Mouse (Mus musculus) cortical plate, adult 2 months (tissue): Measurements from ENCODE around the gene Mapt. TPM values are rescaled to one million over a fixed set of nuclear protein-coding genes. Genes with fewer than 3 reads are reported as not detected.
A peak's percentile ranks its signal among the peaks of the same experiment; 100 is the strongest.

Experiments
- H3K27ac ChIP-seq: fragments of 200-500 bp; 2 replicates; pipeline ENCODE4 v1.5.1; 2012; ENCODE audit warnings: low read length, control low read depth, inconsistent platforms; ENCODE audit not compliant: insufficient read depth
- H3K4me1 ChIP-seq: fragments of 200-500 bp; 2 replicates; pipeline ENCODE4 v1.6.1; 2011; ENCODE audit warnings: low read length; ENCODE audit not compliant: control insufficient read depth, insufficient read depth
- H3K4me3 ChIP-seq: fragments of 200-500 bp; 2 replicates; pipeline ENCODE4 v1.5.1; 2011; ENCODE audit warnings: mild to moderate bottlenecking, low read length, control low read depth; ENCODE audit not compliant: insufficient read depth
- CTCF ChIP-seq: fragments of 200-500 bp; IDR thresholded peaks from 2 replicates; pipeline ENCODE4 v1.5.1; 2011; ENCODE audit warnings: mild to moderate bottlenecking, control low read depth, low read length; ENCODE audit not compliant: insufficient read depth; ENCODE audit errors: extremely low read depth
- POLR2A ChIP-seq: fragments of 200-500 bp; IDR thresholded peaks from 2 replicates; pipeline ENCODE4 v1.6.1; 2011; ENCODE audit warnings: mild to moderate bottlenecking, low read length, control low read depth; ENCODE audit not compliant: insufficient read depth; ENCODE audit errors: extremely low read depth
- polyA plus RNA-seq: library from polyadenylated mRNA; depleted of rRNA; stranded (reverse); fragments of >200 nt; gene quantifications from 2 replicates; pipeline ENCODE4 v1.2.3, GENCODE M21; 2012

Mapt gene
- polyA plus RNA-seq, 1 experiment = 270 TPM

GRCm38 (mm10) chr11:104247141-104247717, 16.0 kb downstream of the Mapt start:
- H3K4me3 ChIP-seq = no peak overlapping the region
- H3K4me1 ChIP-seq = peaks cover 23% of the 10 kb centered on the region
- no peak overlapping the region for H3K27ac ChIP-seq
- TF ChIP-seq POLR2A = no peak
- no peak for TF ChIP-seq CTCF

- Histone ChIP-seq H3K27ac (no peak overlapping the region), H3K4me1 (peaks cover 23% of the 10 kb centered on the region), H3K4me3 (no peak overlapping the region)
- TF ChIP-seq POLR2A = no peak
- no peak for TF ChIP-seq CTCF
Measured at GRCm38 (mm10) chr11:104249420-104249819, 18.2 kb downstream of the Mapt start.

- Histone ChIP-seq H3K4me3 (no peak overlapping the region), H3K4me1 (peaks cover 27% of the 10 kb centered on the region), H3K27ac (no peak overlapping the region)
- TF ChIP-seq POLR2A = no peak
- TF ChIP-seq CTCF = no peak
Measured at GRCm38 (mm10) chr11:104251121-104251520, 19.9 kb downstream of the Mapt start.

GRCm38 (mm10) chr11:104252094-104252493, 20.9 kb downstream of the Mapt start:
- Histone ChIP-seq H3K4me3 (no peak overlapping the region), H3K27ac (peak overlapping the region; percentile 14; the same call in 1 of the 2 replicates), H3K4me1 (peaks cover 27% of the 10 kb centered on the region)
- TF ChIP-seq CTCF (no peak), POLR2A (no peak)

- H3K27ac ChIP-seq = peak overlapping the region; percentile 82; the same call in 1 of the 2 replicates
- H3K4me3 ChIP-seq = no peak overlapping the region
- no peak for TF ChIP-seq CTCF
- peak; percentile 41; the same call in 1 of the 2 replicates for TF ChIP-seq POLR2A
- peaks cover 23% of the 10 kb centered on the region for H3K4me1 ChIP-seq
Measured at GRCm38 (mm10) chr11:104254408-104255039, 23.3 kb downstream of the Mapt start.

GRCm38 (mm10) chr11:104256179-104256578, 25.0 kb downstream of the Mapt start:
- Histone ChIP-seq H3K4me3 (no peak overlapping the region), H3K27ac (peak overlapping the region; percentile 46; the same call in 1 of the 2 replicates), H3K4me1 (peaks cover 23% of the 10 kb centered on the region)
- TF ChIP-seq POLR2A = no peak

- TF ChIP-seq POLR2A (no peak), CTCF (no peak)
- no peak overlapping the region for H3K4me3 ChIP-seq
- peak overlapping the region; percentile 54; the same call in 1 of the 2 replicates for H3K27ac ChIP-seq
- peaks cover 18% of the 10 kb centered on the region for H3K4me1 ChIP-seq
Measured at GRCm38 (mm10) chr11:104258991-104259390, 27.8 kb downstream of the Mapt start.

- Histone ChIP-seq H3K4me3 (no peak overlapping the region), H3K27ac (no peak overlapping the region), H3K4me1 (peaks cover 20% of the 10 kb centered on the region)
- TF ChIP-seq POLR2A (no peak), CTCF (no peak)
Measured at GRCm38 (mm10) chr11:104264683-104265082, 33.5 kb downstream of the Mapt start.

GRCm38 (mm10) chr11:104265669-104266068, 34.5 kb downstream of the Mapt start:
- TF ChIP-seq CTCF (no peak), POLR2A (no peak)
- H3K27ac ChIP-seq = no peak overlapping the region

GRCm38 (mm10) chr11:104267380-104267779, 36.2 kb downstream of the Mapt start:
- no peak for TF ChIP-seq CTCF
- Histone ChIP-seq H3K4me3 (no peak overlapping the region), H3K27ac (peak overlapping the region; percentile 41), H3K4me1 (peaks cover 25% of the 10 kb centered on the region)

More at GRCm38 (mm10) chr11:104265669-104266068, 34.5 kb downstream of the Mapt start:
- Histone ChIP-seq H3K4me3 (no peak overlapping the region), H3K4me1 (peaks cover 21% of the 10 kb centered on the region)
